Mouse (Mus musculus): Measurements from ENCODE around the gene Cdiptos. TPM values are rescaled to one million over a fixed set of nuclear protein-coding genes. Genes with fewer than 3 reads are reported as not detected.
A peak's percentile ranks its signal among the peaks of the same experiment; 100 is the strongest.

Gene Cdiptos
- total RNA-seq, 2 experiments from 2014 or later: not detected

- Histone ChIP-seq H3K27ac (peak overlapping the region; percentile 93), H3K4me3 (no peak overlapping the region)
- TF ChIP-seq CTCF (conservative IDR thresholded peaks at IDR 0.05): no peak
- DNase-seq (ENCODE audit: low spot score in 2 of 2): no peak
Measured at GRCm38 (mm10) chr7:127009307-127010085, 33.6 kb upstream of the Cdiptos start.

- Histone ChIP-seq H3K4me3 (no peak overlapping the region), H3K27ac (peak overlapping the region; percentile 93)
- peak; percentile 85 to 90 for DNase-seq (ENCODE audit: low spot score in 2 of 2)
- TF ChIP-seq CTCF (conservative IDR thresholded peaks at IDR 0.05): no peak
Measured at GRCm38 (mm10) chr7:127008239-127009019, 32.5 kb upstream of the Cdiptos start.

- peak overlapping the region; percentile 93 for H3K27ac ChIP-seq
- no peak for DNase-seq (ENCODE audit: low spot score in 2 of 2)
- H3K4me3 ChIP-seq: no peak overlapping the region
- TF ChIP-seq CTCF (conservative IDR thresholded peaks at IDR 0.05): no peak
Measured at GRCm38 (mm10) chr7:127007313-127008024, 31.6 kb upstream of the Cdiptos start.

GRCm38 (mm10) chr7:127004122-127004875, 28.4 kb upstream of the Cdiptos start:
- Histone ChIP-seq H3K4me3 (no peak overlapping the region), H3K27ac (no peak overlapping the region)
- DNase-seq (ENCODE audit: low spot score in 2 of 2): no peak
- TF ChIP-seq CTCF (conservative IDR thresholded peaks at IDR 0.05): peak; percentile 55

DNA sequence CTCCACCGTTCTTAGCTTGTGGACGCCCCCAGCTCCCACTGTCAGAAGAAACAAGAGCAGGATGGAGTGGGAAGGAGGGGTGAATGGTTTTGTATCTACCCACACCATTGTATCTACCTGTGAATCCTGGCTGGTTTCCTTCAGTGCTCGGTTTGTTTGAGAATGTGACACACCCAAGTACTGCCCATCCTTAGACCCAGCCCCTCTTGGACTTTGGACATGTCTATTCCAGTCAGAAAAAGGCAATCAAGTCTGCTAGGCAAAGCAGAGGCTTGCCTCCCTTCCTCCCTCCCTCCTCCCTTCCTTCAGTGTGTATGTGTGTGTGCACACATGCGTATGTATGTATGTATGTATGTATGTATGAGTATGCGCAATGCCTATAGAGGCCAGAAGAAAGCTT, 27.7 kb upstream of the Cdiptos start:
- TF ChIP-seq CTCF (conservative IDR thresholded peaks at IDR 0.05): no peak
- no peak overlapping the region for H3K27ac ChIP-seq
- H3K4me3 ChIP-seq: no peak overlapping the region
- no peak for DNase-seq (ENCODE audit: low spot score in 2 of 2)

DNA sequence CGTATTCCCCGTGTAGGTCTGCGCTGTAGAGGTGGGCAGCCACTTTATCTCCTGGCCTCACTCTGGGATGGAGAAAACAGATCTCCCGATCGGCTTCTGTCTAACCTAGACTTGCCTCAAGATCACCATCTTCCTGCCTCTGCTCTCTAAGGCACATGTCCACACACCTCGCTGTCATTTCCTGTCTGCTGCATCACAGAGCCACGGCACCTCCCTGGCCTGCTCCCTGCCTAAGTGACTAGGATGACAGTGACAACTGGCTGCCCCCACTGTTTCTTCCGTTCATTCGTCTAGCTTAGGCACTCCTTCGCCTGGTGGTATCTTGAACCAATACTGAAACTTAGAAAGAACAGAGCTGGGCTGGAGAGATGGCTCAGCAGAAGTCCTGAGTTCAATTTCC, 23.7 kb upstream of the Cdiptos start:
- no peak for TF ChIP-seq CTCF (conservative IDR thresholded peaks at IDR 0.05)

DNA sequence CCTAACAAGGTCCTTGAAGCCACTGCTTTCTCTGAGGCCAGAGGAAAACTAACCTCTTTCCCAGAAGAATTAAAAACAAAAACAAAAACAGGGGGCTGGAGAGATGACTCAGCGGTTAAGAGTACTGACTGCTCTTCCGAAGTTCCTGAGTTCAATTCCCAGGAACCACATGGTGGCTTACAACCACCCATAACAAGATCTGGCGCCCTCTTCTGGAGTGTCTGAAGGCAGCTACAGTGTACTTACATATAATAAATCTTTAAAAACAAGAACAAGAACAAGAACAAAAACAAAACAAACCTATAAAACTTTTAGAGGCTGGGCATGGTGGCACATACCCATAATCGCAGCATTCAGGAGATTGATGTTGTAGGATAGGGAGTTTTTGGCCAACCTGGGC, 20.6 kb upstream of the Cdiptos start:
- TF ChIP-seq CTCF (conservative IDR thresholded peaks at IDR 0.05): peak; percentile 49
- H3K27ac ChIP-seq: no peak overlapping the region
- no peak overlapping the region for H3K4me3 ChIP-seq
- no peak for DNase-seq (ENCODE audit: low spot score in 2 of 2)

More for the DNA sequence above, 23.7 kb upstream of the Cdiptos start:
- DNase-seq (ENCODE audit: low spot score in 2 of 2): no peak
- no peak overlapping the region for H3K4me3 ChIP-seq
- H3K27ac ChIP-seq: no peak overlapping the region

GRCm38 (mm10) chr7:126988816-126989215, 12.9 kb upstream of the Cdiptos start:
- no peak for DNase-seq (ENCODE audit: low spot score in 2 of 2)
- no peak overlapping the region for H3K4me3 ChIP-seq
- no peak overlapping the region for H3K27ac ChIP-seq
- no peak for TF ChIP-seq CTCF (conservative IDR thresholded peaks at IDR 0.05)

DNA sequence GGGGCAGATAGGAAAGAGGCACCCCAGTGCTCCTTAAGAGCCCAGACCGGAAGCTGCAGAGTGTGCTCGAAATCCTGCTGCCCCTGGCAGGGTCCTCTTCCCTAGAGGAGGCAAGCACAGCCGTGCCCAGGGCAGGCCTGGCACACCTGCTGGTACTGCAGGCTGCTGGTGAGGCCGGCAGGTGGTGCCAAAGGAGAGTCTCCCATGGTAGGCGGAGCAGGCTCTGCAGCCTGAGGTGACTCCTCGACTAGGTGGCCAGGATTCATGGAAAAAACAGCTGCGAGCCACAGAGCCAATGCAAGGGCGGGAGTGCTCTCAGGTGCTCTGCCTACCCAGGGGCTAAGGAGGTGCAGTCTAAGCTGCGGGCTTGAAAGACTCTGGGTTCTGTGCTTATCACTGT, 10.4 kb upstream of the Cdiptos start:
- peak in 1 of 2 experiments; percentile 33 for DNase-seq (ENCODE audit: low spot score in 2 of 2)
- peak; percentile 78 for TF ChIP-seq CTCF (conservative IDR thresholded peaks at IDR 0.05)
- H3K27ac ChIP-seq: no peak overlapping the region
- no peak overlapping the region for H3K4me3 ChIP-seq

DNA sequence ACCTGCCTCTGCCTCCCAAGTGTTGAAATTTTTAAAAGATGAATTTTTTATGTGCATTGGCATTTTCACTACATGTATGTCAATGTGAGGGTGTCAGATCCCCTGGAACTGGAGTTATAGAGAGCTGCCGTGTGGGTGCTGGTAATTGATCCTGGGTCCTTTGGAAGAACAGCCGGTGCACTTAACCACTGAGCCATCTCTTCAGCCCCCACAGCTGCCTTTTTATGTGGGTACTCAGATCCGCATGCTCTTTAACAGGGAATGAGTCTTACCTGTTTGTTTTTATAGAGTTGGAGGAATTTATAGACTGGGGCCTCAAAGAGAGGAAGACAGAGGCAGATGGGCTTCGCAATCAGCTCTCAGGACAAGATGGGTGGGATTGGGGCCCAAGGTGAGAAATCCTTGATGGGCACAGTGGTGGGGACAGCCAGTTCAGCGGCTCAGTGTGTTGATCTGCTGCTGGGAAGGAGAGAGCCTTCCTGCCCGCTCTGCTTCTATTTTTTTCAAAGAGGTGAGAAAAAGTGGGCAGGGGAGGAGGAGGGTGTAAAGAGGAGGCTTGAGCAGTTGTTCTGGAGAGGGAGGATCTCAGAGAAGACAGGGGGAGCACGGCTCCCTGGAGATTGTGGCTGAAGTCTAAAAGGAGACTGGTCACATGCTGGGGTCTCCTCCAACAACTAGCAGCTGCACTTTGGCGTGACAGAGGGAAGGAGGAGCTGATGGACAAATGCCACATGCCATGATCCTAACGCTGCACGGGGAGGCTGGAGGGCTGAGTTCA, 9.0 kb upstream of the Cdiptos start:
- no peak overlapping the region for H3K27ac ChIP-seq
- H3K4me3 ChIP-seq: no peak overlapping the region
- TF ChIP-seq CTCF (conservative IDR thresholded peaks at IDR 0.05): no peak
- DNase-seq (ENCODE audit: low spot score in 2 of 2): no peak

GRCm38 (mm10) chr7:126983113-126983512, 7.2 kb upstream of the Cdiptos start:
- no peak overlapping the region for H3K27ac ChIP-seq

DNA sequence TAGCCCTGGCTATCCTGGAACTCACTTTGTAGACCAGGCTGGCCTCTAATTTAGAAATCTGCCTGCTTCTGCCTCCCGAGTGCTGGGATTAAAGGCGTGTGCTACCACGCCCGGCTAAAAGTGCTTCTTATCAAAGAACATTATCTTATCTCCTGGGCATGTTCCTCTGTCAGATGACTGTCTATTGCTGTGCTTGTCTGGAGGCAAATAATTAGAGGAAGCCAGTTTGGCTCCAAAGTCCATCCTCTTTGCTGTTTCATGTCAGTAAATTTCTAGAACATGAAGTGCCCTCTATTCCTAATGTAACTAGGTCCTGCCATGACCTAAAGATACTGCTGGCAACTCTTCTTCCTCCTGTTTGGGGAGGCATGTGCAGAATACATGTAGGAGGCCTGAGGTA, 6.2 kb upstream of the Cdiptos start:
- TF ChIP-seq CTCF (conservative IDR thresholded peaks at IDR 0.05): no peak
- H3K4me3 ChIP-seq: no peak overlapping the region
- H3K27ac ChIP-seq: no peak overlapping the region
- no peak for DNase-seq (ENCODE audit: low spot score in 2 of 2)

More at GRCm38 (mm10) chr7:126983113-126983512, 7.2 kb upstream of the Cdiptos start:
- TF ChIP-seq CTCF (conservative IDR thresholded peaks at IDR 0.05): no peak
- H3K4me3 ChIP-seq: no peak overlapping the region
- DNase-seq (ENCODE audit: low spot score in 2 of 2): no peak
